Mouse (Mus musculus) adrenal gland, adult 8-10 months (tissue): ENCODE measurements at regions not wholly inside any gene's neighbourhood (a gene's known extent, or its start where the extent isn't known, plus 50 kb on each side); places are given as distances from the start of the nearest gene placed in this dataset.

ENCODE experiments used
- DNase-seq: peaks from one replicate; pipeline ENCODE4 v3.0.0; 2022

GRCm38 (mm10) chr13:44141181-44141580 is 356.6 kb downstream of the Cd83 start:
- DNase-seq = no peak

DNA sequence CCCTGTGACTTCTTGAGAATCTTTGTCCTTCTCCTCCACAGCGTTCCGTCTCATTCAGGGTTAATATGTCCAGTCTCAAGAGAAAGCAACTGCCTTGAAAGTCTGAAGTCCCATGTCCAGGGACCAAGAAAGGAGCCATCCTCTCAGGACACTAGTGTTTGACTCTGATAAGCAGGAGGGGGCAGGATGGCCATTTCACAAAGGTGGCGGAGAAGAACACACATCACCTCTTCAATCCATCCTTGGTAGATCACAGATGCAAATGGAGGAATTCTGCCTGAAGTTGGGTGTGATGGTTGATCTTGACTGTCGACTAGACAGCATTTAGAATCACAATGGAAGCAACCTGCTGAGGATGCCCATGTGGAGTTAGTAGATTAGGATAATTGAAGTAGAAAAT is 360.9 kb downstream of the Cd83 start:
- no peak for DNase-seq

- DNase-seq = no peak
Measured at GRCm38 (mm10) chr13:44147841-44148240, 363.3 kb downstream of the Cd83 start.

- no peak for DNase-seq
Measured at GRCm38 (mm10) chr13:44149499-44149898, 364.9 kb downstream of the Cd83 start.

DNA sequence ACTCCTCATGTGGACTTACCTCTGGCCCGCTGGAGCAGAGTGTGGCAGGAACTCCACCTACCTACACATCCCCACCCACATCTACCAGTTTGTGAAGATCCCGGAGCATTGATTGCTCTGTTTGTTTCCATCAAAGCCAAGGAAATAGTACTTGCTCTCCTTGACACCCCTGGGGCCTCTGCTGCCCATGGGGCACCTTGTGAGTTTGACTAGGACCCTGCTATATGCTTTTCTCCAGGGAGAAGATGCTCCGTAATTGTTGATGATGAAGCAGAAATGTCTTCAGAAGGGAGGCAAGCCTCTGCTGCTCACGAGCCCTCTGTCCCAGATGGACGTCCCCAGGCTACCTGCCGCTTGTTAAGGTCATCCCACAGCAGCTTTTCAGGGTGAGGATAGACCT is 367.0 kb downstream of the Cd83 start:
- DNase-seq = no peak

DNA sequence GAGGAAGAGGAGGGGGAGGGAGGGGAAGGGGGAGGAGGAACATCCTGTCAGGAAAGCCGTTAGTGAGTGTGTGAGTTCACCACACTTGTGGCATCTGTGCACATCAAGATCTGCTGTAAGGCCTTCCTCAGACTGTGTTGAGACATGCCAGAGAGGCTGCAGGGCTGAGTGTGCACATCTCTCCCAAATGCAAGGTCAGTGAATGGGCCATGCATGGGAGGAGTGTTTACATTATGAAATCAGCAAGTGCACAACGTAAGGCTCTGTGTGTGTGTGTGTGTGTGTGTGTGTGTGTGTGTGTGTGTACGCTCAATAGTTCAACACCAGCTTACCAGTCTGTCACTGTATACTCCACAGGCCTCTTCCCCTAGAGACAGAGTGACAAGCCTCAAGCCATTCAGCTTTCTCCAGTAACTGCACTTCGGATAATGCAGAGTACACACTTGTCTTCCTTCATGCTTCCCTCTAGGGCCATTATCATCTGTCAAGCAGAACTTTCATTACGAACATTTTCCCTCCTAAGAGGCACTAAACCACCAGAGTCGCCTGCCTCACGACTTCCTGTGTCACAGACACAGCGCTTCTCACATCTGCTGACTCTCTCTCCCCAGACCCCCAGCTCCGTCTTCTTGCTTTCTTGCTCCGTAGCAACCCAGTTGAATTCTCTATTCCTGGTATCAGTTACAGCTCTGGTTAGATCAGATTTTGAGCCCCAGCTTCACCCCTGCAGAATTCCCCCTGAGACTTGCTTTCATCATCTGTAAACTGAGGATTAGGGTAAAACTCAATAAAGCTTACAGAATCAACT is 368.4 kb downstream of the Cd83 start:
- DNase-seq = no peak

DNA sequence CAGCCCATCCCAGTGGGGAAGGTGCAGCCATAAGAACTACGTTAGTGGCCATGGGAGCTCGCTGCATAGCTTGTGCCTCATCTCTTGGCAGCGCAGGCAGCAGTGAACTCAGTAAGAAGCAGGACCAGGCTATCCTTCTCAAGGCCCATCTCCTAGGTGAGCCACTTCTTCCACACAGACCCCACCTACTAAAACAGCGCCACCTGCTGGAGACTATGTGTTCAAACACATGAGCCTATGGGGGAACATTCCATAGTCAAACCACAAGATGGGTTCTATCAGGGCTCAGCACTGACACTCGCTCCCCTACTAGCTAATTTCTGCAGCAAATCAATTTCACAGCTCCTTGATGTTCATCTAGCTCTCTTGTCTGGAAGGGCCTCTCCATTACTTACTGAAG is 369.2 kb downstream of the Cd83 start:
- DNase-seq = no peak

DNA sequence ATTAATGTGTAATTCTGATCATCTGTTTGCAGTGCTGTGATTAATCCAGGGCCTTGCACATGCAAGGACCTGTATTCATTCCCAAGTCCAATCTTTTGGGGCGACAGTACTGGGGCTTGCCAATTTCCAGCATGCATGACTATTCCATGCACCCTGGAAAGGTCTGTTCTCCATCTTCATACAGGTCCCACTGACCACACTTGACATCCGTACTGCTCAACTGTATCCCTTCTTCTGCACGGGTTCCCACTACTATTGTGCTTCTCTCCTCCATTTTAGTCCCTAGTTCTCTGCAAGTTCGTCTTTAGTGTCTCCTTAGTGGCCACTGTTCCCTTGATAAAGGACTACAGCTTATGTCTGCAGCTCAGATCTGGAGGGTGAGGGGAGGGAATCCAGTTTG is 371.4 kb downstream of the Cd83 start:
- no peak for DNase-seq

DNA sequence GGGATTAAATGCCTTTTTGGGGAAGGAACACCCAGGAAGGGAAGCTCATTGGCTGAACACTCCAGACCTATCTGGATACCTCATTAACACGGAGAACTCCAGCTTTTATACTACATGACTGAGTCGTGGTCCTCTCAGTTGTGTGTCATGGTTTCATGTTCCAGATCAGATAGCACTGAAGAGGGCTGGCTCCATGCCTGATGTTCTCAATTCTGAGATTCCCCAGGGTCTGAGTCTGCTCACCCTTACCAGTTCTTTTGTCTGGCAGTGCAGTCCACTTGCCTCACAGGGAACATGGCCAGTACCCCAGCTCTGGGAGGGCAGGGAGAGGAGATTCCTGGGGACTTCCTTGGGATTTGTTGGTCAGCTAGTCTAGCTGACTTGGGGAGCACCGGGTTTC is 372.0 kb downstream of the Cd83 start:
- no peak for DNase-seq

DNA sequence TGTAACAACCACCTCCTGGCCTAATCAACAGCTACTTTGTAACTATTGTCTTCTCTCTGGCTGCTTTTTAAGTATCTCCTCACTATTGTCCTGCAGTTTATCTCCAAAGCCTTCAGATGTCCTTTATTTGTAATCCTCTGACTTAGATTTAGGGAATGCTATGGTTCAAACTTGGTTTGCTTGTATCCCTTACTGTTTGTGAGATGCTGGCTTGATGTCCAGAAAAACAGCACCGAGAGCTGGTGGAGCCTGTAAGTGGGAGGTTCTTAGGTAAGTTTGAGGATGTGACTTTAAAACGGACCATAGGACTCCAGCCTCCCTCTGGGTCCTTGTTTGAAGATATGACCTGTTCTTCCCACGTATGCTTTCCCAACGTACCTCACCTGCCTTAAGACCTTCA is 372.7 kb downstream of the Cd83 start:
- no peak for DNase-seq

GRCm38 (mm10) chr13:44158364-44158763 is 373.8 kb downstream of the Cd83 start:
- DNase-seq = no peak

- no peak for DNase-seq
Measured at GRCm38 (mm10) chr13:44159346-44159745, 374.8 kb downstream of the Cd83 start.

- DNase-seq = no peak
Measured at GRCm38 (mm10) chr13:44164746-44165145, 380.2 kb downstream of the Cd83 start.

DNA sequence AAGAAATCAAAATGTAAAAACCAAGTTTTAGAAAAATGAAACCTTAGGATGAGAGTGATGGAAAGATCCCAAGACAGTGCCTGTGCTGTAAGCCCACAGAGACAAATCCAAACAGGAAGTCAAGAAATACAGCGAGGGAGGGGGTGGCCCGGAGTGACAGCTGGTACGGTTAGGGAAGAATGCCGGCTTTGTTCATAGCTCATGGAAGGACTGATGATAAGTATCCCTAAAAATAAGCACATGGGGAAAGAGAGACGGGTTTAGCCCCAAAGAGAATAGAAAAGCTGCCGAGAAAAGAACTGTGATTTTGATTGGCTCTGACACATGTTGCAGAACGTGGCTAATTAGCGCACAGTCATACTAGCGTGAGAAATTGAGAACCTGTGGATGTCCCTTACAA is 382.6 kb downstream of the Cd83 start:
- no peak for DNase-seq

DNA sequence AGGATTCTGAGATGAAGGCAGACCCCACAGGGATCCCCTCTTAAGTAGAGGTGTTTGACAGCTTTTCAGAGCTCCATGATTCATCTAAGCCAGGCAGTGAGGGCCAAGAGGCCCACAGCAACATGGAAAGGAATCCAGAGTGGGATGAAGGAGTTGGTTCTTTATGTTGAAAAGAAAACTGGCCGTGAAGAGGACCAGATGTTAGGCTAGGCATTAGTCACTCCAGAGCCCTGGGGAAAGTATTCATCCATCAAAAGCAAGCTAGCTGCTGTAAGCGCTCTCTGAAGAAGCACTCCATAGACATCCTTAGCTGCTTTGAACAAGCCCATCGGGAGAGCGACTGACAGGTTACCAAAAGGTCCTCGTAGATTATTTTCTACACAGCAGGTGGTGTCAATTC is 383.6 kb downstream of the Cd83 start:
- no peak for DNase-seq

GRCm38 (mm10) chr13:44171639-44172038 is 387.1 kb downstream of the Cd83 start:
- DNase-seq = no peak

DNA sequence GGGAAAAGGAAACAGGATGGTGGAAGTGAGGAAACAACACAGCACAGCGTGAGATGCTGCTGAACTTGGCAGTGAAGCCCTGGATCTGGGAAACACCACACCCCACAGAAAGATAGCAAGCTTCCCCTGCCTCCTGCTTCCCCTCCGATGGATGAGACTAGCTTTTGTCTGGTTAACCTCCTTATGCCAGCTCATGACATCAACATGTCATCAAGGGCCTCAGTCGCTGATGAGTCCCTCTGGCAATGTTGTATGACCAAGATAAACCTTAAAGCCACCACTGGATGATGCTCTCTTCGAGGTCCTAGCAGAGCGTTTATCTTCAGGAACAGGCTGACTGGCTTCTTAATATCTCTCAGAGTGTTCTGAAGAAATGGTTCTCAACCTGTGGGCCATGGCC is 388.1 kb downstream of the Cd83 start:
- no peak for DNase-seq

DNA sequence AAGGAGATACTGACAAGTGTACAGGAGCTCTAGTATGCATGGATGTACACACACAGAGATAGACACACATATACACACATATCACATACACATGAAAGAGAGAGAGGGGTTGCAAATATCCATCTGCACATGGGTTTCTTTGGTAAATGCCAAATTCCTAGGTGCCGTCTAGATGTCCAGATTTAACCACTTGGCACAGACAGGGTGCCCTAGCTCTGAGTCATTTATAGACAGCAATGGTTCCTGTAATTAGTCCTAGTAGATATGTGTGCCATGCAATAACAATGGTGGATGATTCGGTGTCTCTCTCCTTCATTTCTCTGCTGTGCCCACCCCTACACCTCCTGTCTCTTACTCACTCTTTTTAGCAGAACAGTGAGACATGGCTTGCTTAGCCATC is 389.7 kb downstream of the Cd83 start:
- no peak for DNase-seq

DNA sequence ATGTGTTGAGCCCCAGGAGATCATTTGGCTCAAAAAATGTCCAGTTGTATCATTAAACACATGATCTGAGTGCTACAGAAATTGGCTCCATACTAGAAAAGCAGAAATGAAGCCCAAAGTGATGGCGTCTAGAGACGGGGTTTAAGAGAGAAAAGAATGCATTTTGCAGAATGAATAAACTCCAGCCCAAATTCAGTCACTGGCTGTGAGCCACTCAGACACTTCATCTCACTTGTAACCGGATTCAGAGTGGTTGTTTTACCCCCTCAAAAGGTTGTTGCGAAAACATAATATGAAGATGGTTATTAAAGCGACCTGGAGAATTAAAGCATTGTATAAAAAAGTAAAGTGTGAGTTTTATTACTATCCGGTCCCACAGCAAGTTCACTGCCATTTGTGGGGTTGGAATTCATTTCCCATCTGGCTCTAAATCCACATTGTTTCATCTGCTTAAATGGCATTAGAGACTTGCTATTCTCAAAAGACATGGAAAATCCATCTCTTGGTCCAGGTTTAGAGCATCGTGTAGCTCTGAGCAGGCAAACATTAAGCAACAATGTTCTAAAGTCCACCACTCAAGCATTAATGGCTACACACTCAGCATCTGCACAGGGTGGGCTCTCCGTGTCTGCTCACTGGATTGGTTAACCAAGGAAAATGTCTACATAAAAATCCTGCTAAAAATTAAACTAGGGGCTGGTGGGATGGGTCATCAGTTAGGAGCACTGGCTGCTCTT is 390.9 kb downstream of the Cd83 start:
- no peak for DNase-seq

DNA sequence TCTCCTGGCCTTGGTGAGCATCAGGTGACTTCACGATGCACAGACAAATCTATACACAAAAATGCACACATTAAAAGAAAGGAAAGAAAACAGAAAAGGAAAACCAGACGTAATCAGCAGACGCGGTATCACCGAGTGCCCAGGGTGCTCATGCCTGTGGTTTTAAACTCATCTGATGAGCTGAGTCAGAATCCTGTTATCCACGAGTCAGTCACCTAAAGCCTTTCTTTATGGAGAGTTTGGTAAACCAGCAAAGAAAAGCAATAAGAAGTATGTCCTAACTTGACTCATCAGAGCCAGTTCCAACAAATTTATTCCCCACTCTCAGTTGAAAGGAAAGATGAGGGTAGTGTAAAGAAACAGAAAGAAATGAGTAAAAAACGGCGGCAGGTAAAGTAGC is 391.5 kb downstream of the Cd83 start:
- no peak for DNase-seq

DNA sequence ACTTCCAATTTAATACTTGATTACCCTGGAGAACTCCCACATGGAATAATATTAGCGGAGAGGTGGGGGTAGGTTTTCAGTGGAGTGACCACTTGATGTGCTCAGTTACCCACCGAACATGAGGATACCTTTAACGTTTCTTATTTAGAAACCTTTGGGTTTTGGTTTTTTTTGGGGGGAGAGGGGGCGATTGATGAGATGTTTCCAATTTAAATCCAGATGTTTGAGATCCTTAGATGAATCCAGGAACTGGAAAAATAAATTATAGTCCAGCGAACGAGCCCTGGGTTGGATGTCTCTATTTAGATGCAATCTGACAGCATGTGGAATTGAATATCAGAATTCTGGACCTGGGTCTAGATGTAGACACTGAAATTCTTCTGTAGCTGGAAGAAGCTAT is 393.4 kb downstream of the Cd83 start:
- no peak for DNase-seq

- DNase-seq = no peak
Measured at GRCm38 (mm10) chr13:44180384-44180783, 395.8 kb downstream of the Cd83 start.

DNA sequence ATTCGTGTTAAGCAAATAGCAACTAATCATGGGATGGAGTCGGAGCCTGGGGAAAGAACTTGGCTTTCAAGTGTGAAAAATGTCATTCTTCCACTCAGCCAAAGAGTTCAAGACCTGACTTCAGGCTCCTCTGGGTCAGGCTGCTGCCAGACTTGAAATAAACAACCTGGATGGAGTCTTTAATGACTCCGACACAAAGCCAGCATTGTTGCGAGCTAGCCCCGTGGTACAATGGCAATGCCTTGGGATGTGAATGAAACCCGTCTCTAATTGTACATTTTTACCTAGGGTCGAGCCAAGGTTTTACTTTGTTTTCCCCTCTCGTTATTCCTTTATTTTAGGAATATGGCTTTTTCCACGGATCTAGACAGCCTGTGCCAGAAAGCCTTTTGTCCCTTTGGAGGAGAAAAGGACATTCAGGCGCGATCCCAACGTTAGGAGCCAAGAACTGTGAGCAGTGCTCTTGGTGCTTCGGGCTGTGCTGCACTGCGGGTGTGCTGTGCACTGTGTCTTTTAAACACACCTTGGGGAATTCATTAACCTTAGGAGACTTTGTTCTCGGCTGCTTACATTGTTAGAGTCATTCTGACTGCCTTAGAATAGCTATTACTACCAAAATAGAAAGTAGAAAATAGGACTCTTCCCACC is 398.1 kb downstream of the Cd83 start:
- DNase-seq = no peak

DNA sequence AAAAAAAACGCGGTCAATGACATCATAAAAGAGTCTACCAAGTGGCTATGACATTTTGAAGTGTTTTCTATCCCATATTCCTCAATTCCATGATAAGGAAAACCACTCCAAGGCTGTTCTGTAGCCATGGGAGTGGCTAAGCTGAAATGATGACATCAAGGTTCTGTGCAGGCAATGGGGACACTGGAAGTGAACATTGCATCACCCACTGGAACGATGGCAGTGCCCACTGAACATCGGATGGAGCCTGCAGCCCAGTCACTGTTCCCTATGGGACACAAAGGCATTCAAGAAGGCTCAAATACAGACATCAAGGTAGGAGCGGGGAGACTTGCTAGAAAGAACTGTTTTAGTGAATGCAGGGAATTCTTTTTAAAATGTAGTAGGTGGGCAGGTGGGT is 410.8 kb downstream of the Cd83 start:
- DNase-seq = no peak
